Mouse (Mus musculus) large intestine, adult 2 months (tissue): ENCODE results near the gene Rasef. TPM values are rescaled to one million over a fixed set of nuclear protein-coding genes. Genes with fewer than 3 reads are reported as not detected.

ENCODE experiments used
- polyA plus RNA-seq: library from polyadenylated mRNA; depleted of rRNA; stranded (reverse); fragments of >200 nt; gene quantifications from 2 replicates; pipeline ENCODE4 v1.2.3, GENCODE M21; 2012; rRNA removed

Gene Rasef
- polyA plus RNA-seq, 1 experiment, result 3.6 TPM

Other genes with a start within 250 kb of the Rasef start
- not detected in 2 replicates for gene Gm11238, start 183.1 kb downstream of the Rasef start, polyA plus RNA-seq
- gene Gm11237, start 168.0 kb downstream of the Rasef start, polyA plus RNA-seq, result not detected in 2 replicates
- gene Gm11236, start 152.9 kb downstream of the Rasef start, polyA plus RNA-seq, result not detected in 2 replicates
- gene Gm11239, start 122.6 kb downstream of the Rasef start, polyA plus RNA-seq, result not detected in 2 replicates
- gene Gm428, start 107.5 kb downstream of the Rasef start, polyA plus RNA-seq, result not detected in 2 replicates
- gene Gm11758, start 85.3 kb upstream of the Rasef start, polyA plus RNA-seq, result not detected in 2 replicates
- gene Gm11757, start 100.1 kb upstream of the Rasef start, polyA plus RNA-seq, result not detected in 2 replicates
- not detected in 2 replicates for gene Gm13871, start 115.0 kb upstream of the Rasef start, polyA plus RNA-seq
- not detected in 2 replicates for gene Gm11756, start 129.8 kb upstream of the Rasef start, polyA plus RNA-seq
- not detected in 2 replicates for gene 2310002L09Rik, start 159.9 kb upstream of the Rasef start, polyA plus RNA-seq
- 0.21 and 0.44 TPM in 2 replicates for gene Frmd3, start 222.4 kb upstream of the Rasef start, polyA plus RNA-seq